Mouse (Mus musculus): ENCODE results near the gene Suclg2.
"Not testable (repeated sequence)": the region's sequence is repeated elsewhere in the genome, so short reads cannot be mapped to it uniquely, and the experiment has no call there.

Gene Suclg2

DNA sequence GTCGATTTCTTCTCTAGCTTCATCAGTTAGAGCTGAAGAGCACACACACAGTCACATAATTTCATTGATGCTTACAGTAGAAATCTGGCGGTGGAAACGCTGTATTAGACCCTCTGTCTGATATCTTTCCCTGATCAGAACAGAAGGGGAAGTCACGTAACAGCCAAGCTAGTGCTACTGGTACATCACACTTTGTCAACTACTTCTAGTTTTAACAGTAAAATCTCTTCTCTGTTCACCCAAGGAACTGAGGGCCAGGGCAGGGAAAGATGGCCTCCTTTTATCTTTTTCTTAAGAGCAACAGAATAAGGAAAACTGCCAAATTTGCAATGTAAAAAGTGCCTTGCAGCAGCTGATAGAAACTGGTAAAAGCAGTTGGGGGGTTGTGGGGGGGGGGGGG lies 97.8 kb downstream of the Suclg2 start:
- no peak for DNase-seq (ENCODE audit: low spot score in 2 of 2)

- no peak for DNase-seq (ENCODE audit: low spot score in 2 of 2)
Observed at GRCm38 (mm10) chr6:95619817-95620216, 98.8 kb downstream of the Suclg2 start.

GRCm38 (mm10) chr6:95618434-95618833 lies 100.2 kb downstream of the Suclg2 start:
- DNase-seq (ENCODE audit: low spot score in 2 of 2): no peak

- no peak for DNase-seq (ENCODE audit: low spot score in 2 of 2)
Observed at GRCm38 (mm10) chr6:95613228-95613627, 105.4 kb downstream of the Suclg2 start.

DNA sequence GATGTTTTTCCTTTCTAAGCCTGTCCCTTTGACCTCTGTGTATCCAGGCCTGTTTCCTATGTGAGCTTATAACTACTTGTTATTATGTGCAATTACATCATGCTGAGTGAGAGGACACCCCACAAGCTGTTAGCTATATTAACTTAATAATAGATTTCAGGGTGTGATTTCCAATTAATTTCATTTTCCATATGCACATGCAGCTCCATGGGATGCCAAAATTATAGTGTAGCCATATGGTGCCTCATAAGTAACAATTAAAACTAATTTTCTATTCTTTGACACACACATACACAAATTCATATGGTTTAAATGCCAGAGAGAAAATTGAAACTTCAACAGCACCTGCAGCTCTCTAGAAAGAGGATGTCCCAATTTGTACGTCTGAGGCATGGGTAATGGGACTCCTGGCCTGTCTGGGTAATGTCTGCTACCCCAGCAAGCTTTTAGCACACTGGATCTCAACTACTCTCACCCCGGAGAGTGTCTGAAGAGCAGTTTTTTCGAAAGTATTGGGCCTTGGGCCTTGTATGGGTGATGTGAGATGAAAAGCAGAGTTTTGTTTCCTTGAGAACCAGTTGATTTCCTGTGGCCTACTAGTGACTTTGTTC lies 106.1 kb downstream of the Suclg2 start:
- no peak for DNase-seq (ENCODE audit: low spot score in 2 of 2)

- no peak for DNase-seq (ENCODE audit: low spot score in 2 of 2)
Observed at GRCm38 (mm10) chr6:95611059-95611458, 107.5 kb downstream of the Suclg2 start.

DNA sequence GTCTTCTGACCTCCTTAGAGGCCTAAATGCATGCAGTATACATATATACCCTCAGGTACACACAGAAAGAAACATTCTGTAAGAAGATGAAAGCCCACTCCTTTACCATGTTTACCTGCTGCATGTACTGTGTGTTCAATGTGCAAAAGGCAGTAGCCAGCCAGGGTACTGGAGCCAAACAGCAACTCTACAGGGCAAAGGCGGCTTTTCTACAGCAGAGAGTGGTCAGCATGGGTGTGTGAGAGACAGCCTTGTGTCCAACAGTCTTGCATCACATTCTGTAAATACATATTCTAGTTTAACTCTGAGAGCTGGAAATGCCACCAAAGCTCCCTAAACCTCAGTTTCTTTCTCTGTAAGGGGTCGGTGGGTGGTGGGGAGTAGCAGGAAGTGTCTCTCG lies 110.5 kb downstream of the Suclg2 start:
- DNase-seq (ENCODE audit: low spot score in 2 of 2): no peak

DNA sequence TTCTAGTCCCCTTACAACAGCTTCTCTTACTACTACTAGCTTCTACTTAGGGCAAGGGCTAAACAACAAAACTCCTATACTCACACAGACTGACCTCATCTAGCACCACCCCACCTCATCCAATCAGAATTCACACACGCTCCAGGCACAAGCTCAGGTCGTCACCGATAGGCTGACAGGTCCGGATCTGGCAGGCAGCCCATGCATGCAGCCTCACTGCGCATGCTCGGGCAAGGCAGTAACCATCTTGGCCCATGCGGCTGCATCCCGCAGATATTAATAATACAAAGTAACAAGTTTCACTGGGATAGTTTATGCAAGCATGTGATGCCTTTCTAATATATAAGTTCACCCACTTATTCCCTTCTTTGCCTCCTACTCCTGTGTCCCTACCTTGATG lies 117.9 kb downstream of the Suclg2 start:
- DNase-seq (ENCODE audit: low spot score in 2 of 2): not testable (repeated sequence)

DNA sequence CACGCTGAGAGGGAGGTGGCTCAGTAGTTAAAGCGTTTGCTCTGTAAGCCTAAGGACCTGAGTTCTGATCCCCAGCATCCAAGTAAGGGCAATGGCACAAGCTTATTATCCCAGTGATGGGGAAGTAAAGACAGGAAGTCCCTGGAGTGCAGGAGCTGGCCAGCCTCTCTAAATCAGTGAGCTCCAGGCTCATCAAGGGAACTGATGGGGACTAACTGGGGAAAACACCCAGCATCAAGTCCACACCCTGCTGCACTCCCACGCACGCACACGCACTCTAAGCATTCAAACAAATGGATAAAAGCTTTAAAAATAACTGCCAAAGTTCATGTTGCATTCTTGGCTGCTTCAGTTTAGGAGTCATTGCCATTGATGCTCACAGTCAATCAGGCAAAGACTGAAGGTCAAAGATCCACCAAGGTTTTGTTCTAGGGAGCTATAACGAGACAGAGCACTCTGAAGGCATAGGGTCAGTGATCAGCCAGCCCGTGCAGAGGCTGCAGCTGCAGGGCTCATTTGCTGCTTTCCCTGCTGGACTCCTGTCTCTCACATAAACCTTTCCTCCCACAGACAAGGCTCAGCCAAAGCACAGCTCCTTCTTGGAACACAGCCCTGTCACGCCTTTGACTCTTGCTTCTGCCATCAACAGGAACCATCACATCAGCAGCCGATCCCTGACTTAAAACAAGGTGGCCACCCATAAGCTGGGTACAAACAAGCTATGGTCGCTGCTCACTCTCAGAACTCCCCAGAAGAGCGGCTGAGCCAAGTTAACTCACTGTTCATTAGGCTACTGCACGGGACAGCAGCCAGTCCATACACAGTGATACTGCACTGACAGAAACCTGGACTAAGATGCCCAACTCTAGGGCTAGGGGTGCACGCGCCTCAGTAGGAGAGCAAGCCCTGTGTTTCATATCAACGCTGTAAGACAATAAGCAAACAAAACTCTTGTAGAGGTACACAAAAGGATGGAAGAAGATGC lies 121.5 kb downstream of the Suclg2 start:
- no peak for DNase-seq (ENCODE audit: low spot score in 2 of 2)

DNA sequence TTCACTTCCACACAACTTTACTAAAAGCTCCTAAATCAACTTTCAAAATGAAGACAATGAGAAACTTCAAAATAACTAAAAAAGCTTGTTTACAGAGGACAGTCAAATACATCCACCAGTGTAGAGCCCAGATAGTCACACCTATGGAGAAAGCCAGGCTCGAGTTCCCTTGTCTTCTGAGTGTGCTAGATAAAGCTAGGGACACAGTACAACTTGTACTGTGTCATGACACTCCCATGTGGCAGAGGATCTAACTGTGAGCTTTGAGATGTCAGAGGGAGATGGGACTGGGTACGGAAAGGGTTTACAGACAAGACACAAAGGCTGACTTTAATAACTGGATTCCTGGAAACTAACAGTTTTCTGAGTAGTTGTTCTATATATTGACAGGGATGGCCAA lies 122.7 kb downstream of the Suclg2 start:
- DNase-seq (ENCODE audit: low spot score in 2 of 2): no peak

DNA sequence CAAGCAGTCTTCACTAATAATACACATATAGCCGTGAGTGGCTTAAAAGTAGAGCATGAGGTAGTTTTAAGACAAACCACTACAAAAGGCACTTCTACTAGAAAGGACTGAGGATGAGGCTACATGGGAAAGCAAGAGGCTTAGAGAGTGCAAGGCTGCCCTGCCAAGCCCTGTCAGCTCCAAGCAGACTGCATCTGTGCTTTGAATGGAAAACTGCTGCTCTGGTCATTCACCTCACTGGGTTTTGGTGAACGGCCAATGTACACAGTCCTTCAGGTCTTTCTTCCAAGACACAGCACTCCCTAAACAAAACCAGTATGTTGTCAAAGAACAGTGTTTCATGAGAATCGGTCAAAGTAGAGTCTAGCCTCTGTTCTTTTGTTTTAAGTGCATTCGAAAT lies 124.4 kb downstream of the Suclg2 start:
- DNase-seq (ENCODE audit: low spot score in 2 of 2): no peak

- no peak for DNase-seq (ENCODE audit: low spot score in 2 of 2)
Observed at GRCm38 (mm10) chr6:95592396-95592795, 126.2 kb downstream of the Suclg2 start.

GRCm38 (mm10) chr6:95590463-95590862 lies 128.1 kb downstream of the Suclg2 start:
- DNase-seq (ENCODE audit: low spot score in 2 of 2): no peak

DNA sequence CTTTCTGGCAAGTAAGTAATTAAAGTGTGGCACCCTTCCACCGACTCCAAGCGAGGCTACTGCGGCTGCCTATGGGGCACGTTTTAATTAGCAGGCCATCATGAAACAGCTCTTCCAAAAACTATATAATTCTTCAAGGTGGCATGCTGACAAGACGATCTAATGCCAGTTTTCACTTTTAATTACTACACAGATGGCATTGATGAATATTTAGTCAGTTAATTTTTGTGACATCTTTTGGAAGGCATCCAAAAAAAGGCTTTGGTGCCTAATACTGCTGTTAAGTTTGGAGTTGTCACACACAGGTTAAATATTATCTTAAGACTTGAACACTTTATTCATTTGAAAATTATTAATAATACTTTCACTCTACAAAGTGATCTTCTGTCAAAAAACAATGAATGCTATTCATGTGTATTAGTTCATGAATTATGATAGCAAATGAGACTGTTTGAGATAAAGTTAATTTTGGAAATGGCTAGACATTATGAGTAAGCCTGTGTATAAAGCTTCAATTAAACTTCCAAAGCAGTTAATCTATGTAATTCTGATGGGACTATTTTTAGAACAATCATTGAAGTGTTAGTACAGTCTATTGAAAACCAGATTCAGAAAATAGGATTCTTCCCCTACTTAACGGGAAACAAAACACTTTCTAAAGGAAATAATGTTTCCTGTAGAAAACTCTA lies 131.3 kb downstream of the Suclg2 start:
- no peak for DNase-seq (ENCODE audit: low spot score in 2 of 2)

DNA sequence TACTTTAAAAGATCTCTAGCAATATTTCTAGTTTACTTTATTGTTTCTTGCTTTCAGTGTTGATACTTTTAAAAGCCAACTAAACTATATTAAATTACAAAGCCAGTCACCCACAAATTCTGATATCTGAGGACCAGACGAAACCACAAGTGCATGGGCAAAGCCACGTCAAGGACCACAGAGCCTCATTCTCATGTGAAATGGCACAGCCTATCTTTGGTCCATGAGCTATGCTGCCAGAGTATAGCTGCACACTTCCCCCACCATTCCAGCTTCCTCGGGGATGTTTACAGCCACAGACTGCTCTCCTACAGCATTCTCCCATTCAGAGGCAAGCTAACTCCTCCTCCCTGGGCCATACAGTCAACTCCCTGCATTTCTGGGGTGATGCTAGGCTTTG lies 136.7 kb downstream of the Suclg2 start:
- no peak for DNase-seq (ENCODE audit: low spot score in 2 of 2)

DNA sequence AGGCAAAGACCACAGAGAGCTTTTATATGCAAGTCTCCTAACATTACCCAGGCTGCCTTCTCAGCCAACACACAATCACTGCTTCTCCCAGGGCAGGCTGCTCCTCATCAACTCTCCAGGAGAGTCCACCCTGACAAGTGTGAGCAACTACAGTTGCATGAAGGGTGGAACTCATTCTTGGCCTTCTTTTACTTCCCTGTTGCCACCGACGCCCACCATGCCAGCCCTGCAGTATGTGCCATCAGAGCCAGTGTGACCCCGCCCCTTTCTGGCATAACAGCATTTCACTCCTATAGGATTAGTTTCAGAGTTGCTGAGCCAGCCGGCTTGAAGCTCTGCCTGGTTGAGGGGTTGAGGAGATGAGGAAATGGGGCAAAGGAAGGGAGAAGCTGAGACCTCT lies 138.8 kb downstream of the Suclg2 start:
- no peak for DNase-seq (ENCODE audit: low spot score in 2 of 2)

- no peak for DNase-seq (ENCODE audit: low spot score in 2 of 2)
Observed at GRCm38 (mm10) chr6:95575531-95575930, 143.1 kb downstream of the Suclg2 start.

- DNase-seq (ENCODE audit: low spot score in 2 of 2): no peak
Observed at GRCm38 (mm10) chr6:95574867-95575266, 143.7 kb downstream of the Suclg2 start.

DNA sequence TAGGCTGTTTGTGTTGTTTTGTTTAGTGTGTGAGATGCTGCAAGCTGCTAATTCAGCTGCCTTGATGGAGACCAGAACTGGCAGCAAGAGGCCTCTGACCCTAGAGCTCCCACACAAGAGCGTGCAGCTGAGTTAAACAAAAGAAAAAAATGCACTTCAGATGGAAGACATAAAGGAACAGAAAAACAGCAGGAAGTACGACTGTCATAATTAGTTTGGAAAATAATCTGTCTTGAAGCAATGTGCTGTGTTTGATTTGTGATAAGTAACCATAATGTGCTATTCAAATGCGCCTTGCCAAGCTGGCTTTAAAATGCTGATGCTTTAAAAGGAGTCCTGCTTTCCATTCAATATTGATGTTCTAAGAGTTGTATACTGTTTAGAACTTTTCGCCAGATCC lies 144.2 kb downstream of the Suclg2 start:
- no peak for DNase-seq (ENCODE audit: low spot score in 2 of 2)

DNA sequence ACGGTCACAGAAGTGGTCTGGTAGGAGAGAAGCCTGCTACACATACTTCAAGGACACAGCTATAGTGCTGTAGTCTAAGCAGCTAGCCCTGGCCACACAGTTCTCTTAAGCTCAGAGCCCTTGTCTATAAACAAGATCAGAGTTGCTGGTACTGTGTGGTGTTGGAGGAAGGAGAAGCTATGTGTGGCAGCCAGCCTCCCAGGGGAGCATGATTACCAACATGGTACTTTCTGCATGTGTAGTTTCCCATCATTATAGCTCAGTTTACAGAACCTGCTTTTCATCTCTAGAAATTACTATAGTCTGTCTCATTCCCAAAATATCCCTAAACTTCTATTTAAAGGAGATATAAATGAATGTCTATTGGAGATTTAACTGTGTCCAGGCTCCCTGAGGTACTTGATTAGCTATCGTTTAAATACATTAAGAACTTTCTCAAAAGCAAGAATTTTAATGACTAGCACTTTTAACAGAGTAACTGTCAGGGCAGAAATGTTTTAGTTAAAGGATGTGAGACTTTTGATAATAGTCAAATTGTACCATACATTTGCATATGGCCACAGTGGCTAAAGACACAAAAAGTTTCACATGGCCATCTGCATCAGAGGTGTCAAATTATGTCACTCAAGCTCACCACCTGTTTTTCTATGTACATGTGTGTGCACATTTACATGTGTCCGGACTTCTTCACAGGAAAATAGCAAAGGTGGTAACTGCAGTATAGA lies 145.4 kb downstream of the Suclg2 start:
- no peak for DNase-seq (ENCODE audit: low spot score in 2 of 2)

GRCm38 (mm10) chr6:95571620-95572019 lies 147.0 kb downstream of the Suclg2 start:
- DNase-seq (ENCODE audit: low spot score in 2 of 2): no peak

Data from spleen, postnatal 4 days (tissue).